ENCODE assay signal across 10 mouse cellular contexts in genomic region chr3:105815236-105815904, GRCm38 (mm10). TPM values are rescaled to one million over a fixed set of nuclear protein-coding genes. Genes with fewer than 3 reads are reported as not detected.
DNase-seq lines count a peak whose midpoint lies in the region; ATAC-seq and TF ChIP-seq lines count a peak whose summit lies in the region.
"Had no signal": no experiment of that assay in that cellular context is flagged by ENCODE, and none has a peak within 500 bp of the region (broad histone marks: within the 10 kb centered on the region; RNA-seq: fewer than 3 reads in every experiment).

No protein-coding gene starts in this region.

- no peak overlapping the region for H3K4me3 ChIP-seq in bone marrow, adult 2 months (replicated peaks; ENCODE audit: control insufficient read depth, low read depth, low read length)
- H3K4me3 ChIP-seq in liver, embryonic 11.5 days (ENCODE audit: low read depth, low read length): no peak overlapping the region
- H3K4me3 ChIP-seq in small intestine, adult 2 months (ENCODE audit: low read depth, low read length): no peak overlapping the region
- no peak overlapping the region for H3K4me3 ChIP-seq in hindbrain, postnatal 0 days (ENCODE audit: low read length)
- no peak overlapping the region for H3K4me3 ChIP-seq in hindbrain, embryonic 16.5 days (ENCODE audit: low read length)

- ATAC-seq in CD4-positive, CD25-positive, alpha-beta regulatory T cell, adult 4 months: peak; percentile 98
- peak; percentile 97 for ATAC-seq in liver, embryonic 11.5 days (replicated peaks; ENCODE audit: low FRiP score)
- no peak for ATAC-seq in hindbrain, postnatal 0 days
- ATAC-seq in hindbrain, embryonic 16.5 days: no peak

- TF ChIP-seq CTCF in bone marrow, adult 2 months (IDR thresholded peaks at IDR 0.05; ENCODE audit: control insufficient read depth, insufficient read depth, low read length): no peak
- TF ChIP-seq CTCF in small intestine, adult 2 months (IDR thresholded peaks at IDR 0.05; ENCODE audit: extremely low read depth, insufficient read length, insufficient replicate concordance, low read depth, low read length): no peak
- no peak for TF ChIP-seq CTCF in hindbrain, postnatal 0 days (IDR thresholded peaks at IDR 0.05; ENCODE audit: low read depth)

- peak; percentile 33 for DNase-seq in liver, embryonic 11.5 days (ENCODE audit: low spot score)
- no peak for DNase-seq in hindbrain, postnatal 0 days (ENCODE audit: low spot score)
- no peak for DNase-seq in frontal cortex, postnatal 14 days (ENCODE audit: low spot score in 2 of 2)
- no peak for DNase-seq in urinary bladder, postnatal 25 days (ENCODE audit: low spot score)

- H3K9me3 ChIP-seq in liver, embryonic 11.5 days (ENCODE audit: control insufficient read depth, low read length): no peaks in the 10 kb centered on the region
- no peaks in the 10 kb centered on the region for H3K9me3 ChIP-seq in hindbrain, postnatal 0 days (ENCODE audit: low read length)
- no peaks in the 10 kb centered on the region for H3K9me3 ChIP-seq in hindbrain, embryonic 16.5 days (ENCODE audit: control insufficient read depth, low read length)

- WGBS in bone marrow, adult 2 months: 45% methylated on average over 10 of the region's 10 CpGs
- WGBS in liver, embryonic 11.5 days: 43% methylated on average over 10 of the region's 10 CpGs
- WGBS in small intestine, adult 2 months: 40% methylated on average over 10 of the region's 10 CpGs
- WGBS in hindbrain, postnatal 0 days: 83% methylated on average over 10 of the region's 10 CpGs
- WGBS in hindbrain, embryonic 16.5 days: 80% methylated on average over 10 of the region's 10 CpGs

- H3K4me2 ChIP-seq in liver, embryonic 11.5 days: peak overlapping the region; percentile 17; the same call in 1 of the 2 replicates
- no peak overlapping the region for H3K4me2 ChIP-seq in hindbrain, postnatal 0 days (ENCODE audit: low read depth, low read length)
- H3K4me2 ChIP-seq in hindbrain, embryonic 16.5 days (ENCODE audit: low read length): no peak overlapping the region

- no peaks in the 10 kb centered on the region for H3K36me3 ChIP-seq in liver, embryonic 11.5 days (ENCODE audit: control insufficient read depth, insufficient read depth, low read length)
- H3K36me3 ChIP-seq in small intestine, adult 2 months (ENCODE audit: control insufficient read depth, insufficient read depth, low read length): no peaks in the 10 kb centered on the region
- no peaks in the 10 kb centered on the region for H3K36me3 ChIP-seq in hindbrain, postnatal 0 days (ENCODE audit: insufficient read depth, low read length)
- H3K36me3 ChIP-seq in hindbrain, embryonic 16.5 days (ENCODE audit: control insufficient read depth, insufficient read depth, low read length): no peaks in the 10 kb centered on the region

- H3K4me1 ChIP-seq in bone marrow, adult 2 months (ENCODE audit: control insufficient read depth, insufficient read depth, low read length): peaks cover 3% of the 10 kb centered on the region
- peaks cover 29% of the 10 kb centered on the region for H3K4me1 ChIP-seq in liver, embryonic 11.5 days (replicated peaks; ENCODE audit: control insufficient read depth, insufficient read depth, low read length)
- peaks cover 2% of the 10 kb centered on the region for H3K4me1 ChIP-seq in small intestine, adult 2 months (ENCODE audit: control insufficient read depth, insufficient read depth, insufficient read length, low read length)
- H3K4me1 ChIP-seq in hindbrain, postnatal 0 days (ENCODE audit: insufficient read depth, low read length): no peaks in the 10 kb centered on the region
- H3K4me1 ChIP-seq in hindbrain, embryonic 16.5 days (ENCODE audit: control insufficient read depth, insufficient read depth, low read depth, low read length): no peaks in the 10 kb centered on the region

- TF ChIP-seq POLR2A in bone marrow, adult 2 months (IDR thresholded peaks at IDR 0.05; ENCODE audit: borderline replicate concordance, control insufficient read depth, low read depth, low read length): no peak
- no peak for TF ChIP-seq POLR2A in small intestine, adult 2 months (IDR thresholded peaks at IDR 0.05; ENCODE audit: low read depth, low read length)

- no peak overlapping the region for H3K9ac ChIP-seq in liver, embryonic 11.5 days (ENCODE audit: low read depth, low read length)
- H3K9ac ChIP-seq in hindbrain, postnatal 0 days (replicated peaks; ENCODE audit: low read length): no peak overlapping the region
- no peak overlapping the region for H3K9ac ChIP-seq in hindbrain, embryonic 16.5 days (ENCODE audit: low read depth, low read length)

- no peaks in the 10 kb centered on the region for H3K27me3 ChIP-seq in liver, embryonic 11.5 days (replicated peaks; ENCODE audit: control insufficient read depth, insufficient read depth, low read length)
- no peaks in the 10 kb centered on the region for H3K27me3 ChIP-seq in small intestine, adult 2 months (ENCODE audit: control insufficient read depth, insufficient read depth, low read length)
- no peaks in the 10 kb centered on the region for H3K27me3 ChIP-seq in hindbrain, postnatal 0 days (ENCODE audit: insufficient read depth, low read length)
- no peaks in the 10 kb centered on the region for H3K27me3 ChIP-seq in hindbrain, embryonic 16.5 days (replicated peaks; ENCODE audit: control insufficient read depth, insufficient read depth, low read length)

- H3K27ac ChIP-seq in bone marrow, adult 2 months (ENCODE audit: control insufficient read depth, insufficient read depth, low read depth, low read length, poor library complexity): 0 out of 2 replicates have a peak overlapping the region, but pooled peaks have one; percentile 1
- H3K27ac ChIP-seq in liver, embryonic 11.5 days (ENCODE audit: low read depth, low read length): no peak overlapping the region
- peak overlapping the region; percentile 7; the same call in 1 of the 2 replicates for H3K27ac ChIP-seq in small intestine, adult 2 months (ENCODE audit: insufficient read depth, low read depth, low read length)
- no peak overlapping the region for H3K27ac ChIP-seq in hindbrain, postnatal 0 days
- H3K27ac ChIP-seq in hindbrain, embryonic 16.5 days (ENCODE audit: low read depth, low read length): no peak overlapping the region

RNA-seq across cellular contexts. Expression of gene Rap1a, which starts 14.2 kb away (rescaled TPM):
- polyA plus RNA-seq in CD4-positive, CD25-positive, alpha-beta regulatory T cell, adult 4 months (2017; shearing (Covaris generic)): 100 to 1,000 TPM; 120 to 139 TPM
- polyA plus RNA-seq in bone marrow, adult 2 months (2011; ENCODE audit: insufficient read depth, insufficient read length, low replicate concordance, missing spikeins): 91.9 and 112 TPM in 2 replicates
- polyA plus RNA-seq in liver, embryonic 11.5 days (2014; fragmentation: Nextera tagmentation; extraction: Ambion mirVana): 114 and 121 TPM in 2 replicates
- polyA plus RNA-seq in small intestine, adult 2 months (2012; rRNA removed): 0.25 and 0.89 TPM in 2 replicates
- 17.1 and 19.0 TPM in 2 replicates for total RNA-seq in hindbrain, postnatal 0 days (2014; rRNA removed)
- polyA plus RNA-seq in hindbrain, postnatal 0 days (2015; fragmentation: Nextera tagmentation; extraction: Ambion mirVana): 78.6 and 85.8 TPM in 2 replicates
- polyA plus RNA-seq in hindbrain, embryonic 16.5 days (2015; fragmentation: Nextera tagmentation; extraction: Ambion mirVana): 70.4 and 79.2 TPM in 2 replicates

RNA-seq across cellular contexts. Expression of gene Adora3, which starts 55.3 kb away (rescaled TPM):
- not detected for polyA plus RNA-seq in CD4-positive, CD25-positive, alpha-beta regulatory T cell, adult 4 months (2017; shearing (Covaris generic))
- polyA plus RNA-seq in bone marrow, adult 2 months (2011; ENCODE audit: insufficient read depth, insufficient read length, low replicate concordance, missing spikeins): 1.7 and 3.4 TPM in 2 replicates
- polyA plus RNA-seq in liver, embryonic 11.5 days (2014; fragmentation: Nextera tagmentation; extraction: Ambion mirVana): 0.36 and 0.92 TPM in 2 replicates
- 0.39 and 0.41 TPM in 2 replicates for polyA plus RNA-seq in small intestine, adult 2 months (2012; rRNA removed)
- 0.16 and 0.93 TPM in 2 replicates for total RNA-seq in hindbrain, postnatal 0 days (2014; rRNA removed)
- 0.18 and 0.32 TPM in 2 replicates for polyA plus RNA-seq in hindbrain, postnatal 0 days (2015; fragmentation: Nextera tagmentation; extraction: Ambion mirVana)
- 0.12 and 0.26 TPM in 2 replicates for polyA plus RNA-seq in hindbrain, embryonic 16.5 days (2015; fragmentation: Nextera tagmentation; extraction: Ambion mirVana)
- polyA plus RNA-seq: liver, adult 2 months had no signal

RNA-seq across cellular contexts. Expression of gene Tmigd3, which starts 55.3 kb away (rescaled TPM):
- polyA plus RNA-seq in CD4-positive, CD25-positive, alpha-beta regulatory T cell, adult 4 months (2017; shearing (Covaris generic)): not detected
- not detected in 2 replicates for polyA plus RNA-seq in bone marrow, adult 2 months (2011; ENCODE audit: insufficient read depth, insufficient read length, low replicate concordance, missing spikeins)
- 0.26 and 0.27 TPM in 2 replicates for polyA plus RNA-seq in liver, embryonic 11.5 days (2014; fragmentation: Nextera tagmentation; extraction: Ambion mirVana)
- polyA plus RNA-seq in small intestine, adult 2 months (2012; rRNA removed): 0.94 and 1.1 TPM in 2 replicates
- not detected in 2 replicates for total RNA-seq in hindbrain, postnatal 0 days (2014; rRNA removed)
- polyA plus RNA-seq in hindbrain, postnatal 0 days (2015; fragmentation: Nextera tagmentation; extraction: Ambion mirVana): not detected in 2 replicates
- polyA plus RNA-seq in hindbrain, embryonic 16.5 days (2015; fragmentation: Nextera tagmentation; extraction: Ambion mirVana): not detected in 2 replicates
- total RNA-seq: gastrocnemius, postnatal 4 days; liver, adult 2 months had no signal

Comparison
In these comparisons a context has a peak if more than half of its experiments do, and no peak if none do; other contexts are left out.
1. ATAC-seq: peak in CD4-positive, CD25-positive, alpha-beta regulatory T cell, adult 4 months (single experiment) and liver, embryonic 11.5 days (single experiment); none in hindbrain, postnatal 0 days (single experiment) and hindbrain, embryonic 16.5 days (single experiment).
2. H3K27ac ChIP-seq: peak in bone marrow, adult 2 months (single experiment) and small intestine, adult 2 months (single experiment); none in liver, embryonic 11.5 days (single experiment), hindbrain, postnatal 0 days (single experiment) and hindbrain, embryonic 16.5 days (single experiment).
3. RNA of gene Rap1a, which starts 14.2 kb away (polyA plus RNA-seq): 120 to 139 TPM in CD4-positive, CD25-positive, alpha-beta regulatory T cell, adult 4 months, 114 to 121 TPM in liver, embryonic 11.5 days, 91.9 to 112 TPM in bone marrow, adult 2 months, 70.4 to 79.2 TPM in hindbrain, embryonic 16.5 days and 78.6 to 85.8 TPM in hindbrain, postnatal 0 days; 0.25 to 0.89 TPM in small intestine, adult 2 months; every median in the first group is over 10 times any median in the second.